Mouse (Mus musculus): ENCODE measurements at regions not wholly inside any gene's neighbourhood (a gene's known extent, or its start where the extent isn't known, plus 50 kb on each side); places are given as distances from the start of the nearest gene placed in this dataset.
A peak's percentile ranks its signal among the peaks of the same experiment; 100 is the strongest.

GRCm38 (mm10) chrX:163812431-163812830 is 51.3 kb upstream of the Rnf138rt1 start:
- DNase-seq (ENCODE audit: low read depth, low spot score) (no peak), ATAC-seq (no peak)
- peaks cover 15% of the 10 kb centered on the region for H3K27me3 ChIP-seq
- in situ Hi-C loops (cut with MboI; ENCODE audit: low pct_unique_long_range_greater_than_20kb) = no loop called here
- POLR2A ChIA-PET = no interaction called here
- TF ChIP-seq CTCF (IDR thresholded peaks at IDR 0.05) = no peak
- CTCF ChIA-PET = no interaction called here

GRCm38 (mm10) chrX:163814806-163815205 is 53.7 kb upstream of the Rnf138rt1 start:
- POLR2A ChIA-PET = no interaction called here
- in situ Hi-C loops (cut with MboI; ENCODE audit: low pct_unique_long_range_greater_than_20kb) = no loop called here
- no peak for DNase-seq (ENCODE audit: low read depth, low spot score)
- ATAC-seq = no peak
- CTCF ChIA-PET = no interaction called here
- peak; percentile 14 for TF ChIP-seq CTCF (IDR thresholded peaks at IDR 0.05)
- H3K27me3 ChIP-seq = peaks cover 19% of the 10 kb centered on the region

- in situ Hi-C loops (cut with MboI; ENCODE audit: low pct_unique_long_range_greater_than_20kb) = no loop called here
- TF ChIP-seq CTCF (IDR thresholded peaks at IDR 0.05) = no peak
Measured at GRCm38 (mm10) chrX:163822298-163822697, 61.2 kb upstream of the Rnf138rt1 start.

GRCm38 (mm10) chrX:163827461-163827860 is 66.3 kb upstream of the Rnf138rt1 start:
- ChIA-PET CTCF (interaction anchor here (0.7 kb wide), 1 partner anchor 52 kb away, joined by 4 read pairs; no protein-coding TSS in a partner anchor), POLR2A (no interaction called here)
- TF ChIP-seq CTCF (IDR thresholded peaks at IDR 0.05) = peak; percentile 36
- no peak for ATAC-seq
- no peak for DNase-seq (ENCODE audit: low read depth, low spot score)
- in situ Hi-C loops (cut with MboI; ENCODE audit: low pct_unique_long_range_greater_than_20kb) = no loop called here
- H3K27me3 ChIP-seq = peaks cover 10% of the 10 kb centered on the region

More at GRCm38 (mm10) chrX:163822298-163822697, 61.2 kb upstream of the Rnf138rt1 start:
- ChIA-PET CTCF (no interaction called here), POLR2A (no interaction called here)
- H3K27me3 ChIP-seq = peaks cover 20% of the 10 kb centered on the region
- ATAC-seq = no peak
- DNase-seq (ENCODE audit: low read depth, low spot score) = no peak

GRCm38 (mm10) chrX:163845408-163845807 is 63.4 kb upstream of the Ap1s2 start:
- CTCF ChIA-PET = no interaction called here

GRCm38 (mm10) chrX:163846890-163847289 is 61.9 kb upstream of the Ap1s2 start:
- in situ Hi-C loops (cut with MboI; ENCODE audit: low pct_unique_long_range_greater_than_20kb) = no loop called here
- no peak for TF ChIP-seq CTCF (IDR thresholded peaks at IDR 0.05)
- ATAC-seq = no peak
- CTCF ChIA-PET = no interaction called here
- POLR2A ChIA-PET = no interaction called here
- DNase-seq (ENCODE audit: low read depth, low spot score) = no peak
- peaks cover 16% of the 10 kb centered on the region for H3K27me3 ChIP-seq

More at GRCm38 (mm10) chrX:163845408-163845807, 63.4 kb upstream of the Ap1s2 start:
- ATAC-seq = no peak
- no peak for TF ChIP-seq CTCF (IDR thresholded peaks at IDR 0.05)
- in situ Hi-C loops (cut with MboI; ENCODE audit: low pct_unique_long_range_greater_than_20kb) = no loop called here
- DNase-seq (ENCODE audit: low read depth, low spot score) = no peak
- H3K27me3 ChIP-seq = peaks cover 16% of the 10 kb centered on the region
- POLR2A ChIA-PET = no interaction called here

- ChIA-PET CTCF (no interaction called here), POLR2A (interaction anchor here (0.8 kb wide), 1 partner anchor 26 kb away, joined by 3 read pairs; no protein-coding TSS in a partner anchor)
- peaks cover 20% of the 10 kb centered on the region for H3K27me3 ChIP-seq
- in situ Hi-C loops (cut with MboI; ENCODE audit: low pct_unique_long_range_greater_than_20kb) = no loop called here
- no peak for TF ChIP-seq CTCF (IDR thresholded peaks at IDR 0.05)
- ATAC-seq = peak; percentile 17
- no peak for DNase-seq (ENCODE audit: low read depth, low spot score)
Measured at GRCm38 (mm10) chrX:163847651-163848050, 61.2 kb upstream of the Ap1s2 start.

- in situ Hi-C loops (cut with MboI; ENCODE audit: low pct_unique_long_range_greater_than_20kb) = no loop called here
- ChIA-PET CTCF (no interaction called here), POLR2A (interaction anchor here (0.7 kb wide), 1 partner anchor 48 kb away, joined by 4 read pairs; no protein-coding TSS in a partner anchor)
- DNase-seq (ENCODE audit: low read depth, low spot score) (no peak), ATAC-seq (no peak)
- no peak for TF ChIP-seq CTCF (IDR thresholded peaks at IDR 0.05)
- peaks cover 20% of the 10 kb centered on the region for H3K27me3 ChIP-seq
Measured at GRCm38 (mm10) chrX:163848510-163849199, 60.2 kb upstream of the Ap1s2 start.

GRCm38 (mm10) chrX:163850915-163851599 is 57.8 kb upstream of the Ap1s2 start:
- no peak for TF ChIP-seq CTCF (IDR thresholded peaks at IDR 0.05)
- in situ Hi-C loops (cut with MboI; ENCODE audit: low pct_unique_long_range_greater_than_20kb) = no loop called here
- ATAC-seq (no peak), DNase-seq (ENCODE audit: low read depth, low spot score) (no peak)
- ChIA-PET CTCF (no interaction called here), POLR2A (no interaction called here)
- peaks cover 26% of the 10 kb centered on the region for H3K27me3 ChIP-seq

- TF ChIP-seq CTCF (IDR thresholded peaks at IDR 0.05) = no peak
- in situ Hi-C loops (cut with MboI; ENCODE audit: low pct_unique_long_range_greater_than_20kb) = no loop called here
- DNase-seq (ENCODE audit: low read depth, low spot score) (no peak), ATAC-seq (no peak)
- CTCF ChIA-PET = no interaction called here
- POLR2A ChIA-PET = no interaction called here
- H3K27me3 ChIP-seq = peaks cover 6% of the 10 kb centered on the region
Measured at GRCm38 (mm10) chrX:163858494-163858893, 50.3 kb upstream of the Ap1s2 start.
